7 mouse cellular contexts compared by ENCODE assay signal in genomic region chr6:89339447-89339846, GRCm38 (mm10). TPM values are rescaled to one million over a fixed set of nuclear protein-coding genes. Genes with fewer than 3 reads are reported as not detected.
DNase-seq lines count a peak whose midpoint lies in the region.

No protein-coding gene starts in this region.

- DNase-seq in layer of hippocampus, adult 11-12 months (ENCODE audit: low spot score): peak; percentile 55
- DNase-seq in layer of hippocampus, adult 9-10 months (ENCODE audit: low spot score): no peak
- DNase-seq in adrenal gland, adult 2 months: peak; percentile 90
- DNase-seq in heart, adult 8-10 months (ENCODE audit: low spot score): peak; percentile 67
- DNase-seq in layer of hippocampus, postnatal 10 days (ENCODE audit: low spot score in 2 of 2): peak; percentile 64 to 76
- DNase-seq in embryo, embryonic 11 days: no peak
- DNase-seq in B cell, adult 2 months: no peak

RNA-seq across cellular contexts. Expression of gene Plxna1, which starts 23.0 kb away (rescaled TPM):
- total RNA-seq in adrenal gland, adult 2 months (2021): 100 to 1,000 TPM in 1 of 2 experiments, 10 to 100 TPM in 1; 56.1 to 127 TPM
- 71.8 and 101 TPM in 2 replicates for polyA plus RNA-seq in adrenal gland, adult 2 months (2012; rRNA removed)
- 10 to 100 TPM; 15.9 to 28.7 (median 20.2) TPM for total RNA-seq in heart, adult 8-10 months (2022)
- 100 to 1,000 TPM; 159 to 169 TPM for total RNA-seq in layer of hippocampus, postnatal 10 days (2021)

Comparison
In these comparisons a context has a peak if more than half of its experiments do, and no peak if none do; other contexts are left out.
1. DNase-seq: peak in layer of hippocampus, adult 11-12 months (single experiment), adrenal gland, adult 2 months (single experiment), heart, adult 8-10 months (single experiment) and layer of hippocampus, postnatal 10 days (2 of 2); none in layer of hippocampus, adult 9-10 months (single experiment), embryo, embryonic 11 days (single experiment) and B cell, adult 2 months (0 of 2).